Mouse (Mus musculus) midbrain, embryonic 15.5 days (tissue): Measurements from ENCODE around the gene BC055324. TPM values are rescaled to one million over a fixed set of nuclear protein-coding genes. Genes with fewer than 3 reads are reported as not detected.

Experiments used
- ATAC-seq: fragments of 200-750 bp; cut with Nextera tagmentation; replicated peaks from 2 replicates; pipeline ENCODE4 v1.8.0; 2017; ENCODE audit warnings: moderate TSS enrichment
- H3K27ac ChIP-seq: fragments of 300-500 bp; sonication (generic); 2 replicates; pipeline ENCODE4 v1.5.1; 2015; ENCODE audit warnings: mild to moderate bottlenecking, inconsistent platforms
- H3K27me3 ChIP-seq: fragments of 300-500 bp; sonication (generic); replicated peaks from 2 replicates; pipeline ENCODE4 v1.6.1; 2015; ENCODE audit warnings: inconsistent platforms
- H3K36me3 ChIP-seq: fragments of 300-500 bp; sonication (generic); replicated peaks from 2 replicates; pipeline ENCODE4 v1.6.1; 2015; ENCODE audit warnings: inconsistent platforms
- H3K4me1 ChIP-seq: fragments of 300-500 bp; sonication (generic); 2 replicates; pipeline ENCODE4 v1.6.1; 2015; ENCODE audit warnings: inconsistent platforms
- H3K4me2 ChIP-seq: fragments of 300-500 bp; sonication (generic); 2 replicates; pipeline ENCODE4 v1.6.1; 2015; ENCODE audit warnings: inconsistent platforms, mild to moderate bottlenecking, moderate library complexity
- H3K4me3 ChIP-seq: fragments of 300-500 bp; sonication (generic); 2 replicates; pipeline ENCODE4 v1.5.1; 2015; ENCODE audit warnings: mild to moderate bottlenecking, inconsistent platforms
- H3K9ac ChIP-seq: fragments of 300-500 bp; sonication (generic); 2 replicates; pipeline ENCODE4 v1.6.1; 2015; ENCODE audit warnings: mild to moderate bottlenecking, inconsistent platforms
- H3K9me3 ChIP-seq: fragments of 300-500 bp; sonication (generic); 2 replicates; pipeline ENCODE4 v1.6.1; 2016; ENCODE audit warnings: inconsistent platforms
- WGBS: fragments of 180-500 bp; shearing (Covaris S2); methylation state at CpG from one replicate; pipeline ENCODE4 v1.1.7; 2015; ENCODE audit warnings: mixed read lengths; 5-methylcytosine and 5-hydroxymethylcytosine counted together
- polyA plus RNA-seq: library from polyadenylated mRNA; unstranded; fragments of >200 nt; fragmentation: Nextera tagmentation; extraction: Ambion mirVana; gene quantifications from 2 replicates; pipeline ENCODE4 v1.2.1, GENCODE M21; 2015

BC055324 gene
- polyA plus RNA-seq, 1 experiment from 2014 or later, result 4.5 TPM

GRCm38 (mm10) chr1:164001831-164002452 lies 7.3 kb upstream of the BC055324 start:
- WGBS, result 52% methylated on average over 6 of the region's 6 CpGs
- no peaks in the 10 kb centered on the region for H3K36me3 ChIP-seq
- no peak for ATAC-seq
- H3K27me3 ChIP-seq, result no peaks in the 10 kb centered on the region
- no peak overlapping the region for H3K4me3 ChIP-seq
- no peaks in the 10 kb centered on the region for H3K9me3 ChIP-seq
- H3K4me1 ChIP-seq, result no peaks in the 10 kb centered on the region
- H3K9ac ChIP-seq, result no peak overlapping the region
- H3K4me2 ChIP-seq, result no peak overlapping the region
- H3K27ac ChIP-seq, result no peak overlapping the region

- 75% methylated on average over 2 of the region's 2 CpGs for WGBS
- H3K27ac ChIP-seq, result peak overlapping the region; percentile 86; the same call in 1 of the 2 replicates
- peak overlapping the region; percentile 70 for H3K4me2 ChIP-seq
- H3K9me3 ChIP-seq, result no peaks in the 10 kb centered on the region
- H3K36me3 ChIP-seq, result no peaks in the 10 kb centered on the region
- no peaks in the 10 kb centered on the region for H3K27me3 ChIP-seq
- peak overlapping the region; percentile 71; the same call in 1 of the 2 replicates for H3K9ac ChIP-seq
- H3K4me1 ChIP-seq, result peaks cover 14% of the 10 kb centered on the region
- peak overlapping the region; percentile 66 for H3K4me3 ChIP-seq
- no peak for ATAC-seq
Observed at GRCm38 (mm10) chr1:163995609-163995913, 965 bp upstream of the BC055324 start.

GRCm38 (mm10) chr1:163994173-163994720 lies 349 bp downstream of the BC055324 start:
- H3K4me1 ChIP-seq, result peaks cover 14% of the 10 kb centered on the region
- no peak overlapping the region for H3K27ac ChIP-seq
- WGBS, result 2% methylated on average over 38 of the region's 38 CpGs
- peak overlapping the region; percentile 49 for H3K9ac ChIP-seq
- no peaks in the 10 kb centered on the region for H3K27me3 ChIP-seq
- peak overlapping the region; percentile 70 for H3K4me2 ChIP-seq
- H3K9me3 ChIP-seq, result no peaks in the 10 kb centered on the region
- H3K36me3 ChIP-seq, result no peaks in the 10 kb centered on the region
- peak; percentile 82 for ATAC-seq
- H3K4me3 ChIP-seq, result peak overlapping the region; percentile 66

GRCm38 (mm10) chr1:163992371-163992770 lies 2.2 kb downstream of the BC055324 start:
- ATAC-seq, result no peak

GRCm38 (mm10) chr1:163976515-163976914 lies 18.1 kb downstream of the BC055324 start:
- Histone ChIP-seq H3K36me3 (no peaks in the 10 kb centered on the region; the same call in 1 of the 2 replicates), H3K4me1 (no peaks in the 10 kb centered on the region), H3K4me3 (no peak overlapping the region), H3K27me3 (no peaks in the 10 kb centered on the region), H3K9me3 (no peaks in the 10 kb centered on the region), H3K27ac (no peak overlapping the region), H3K9ac (no peak overlapping the region), H3K4me2 (no peak overlapping the region)
- ATAC-seq, result no peak
- 88% methylated on average over 1 of the region's 1 CpGs for WGBS

More at GRCm38 (mm10) chr1:163992371-163992770, 2.2 kb downstream of the BC055324 start:
- Histone ChIP-seq H3K9ac (no peak overlapping the region), H3K27ac (no peak overlapping the region), H3K9me3 (no peaks in the 10 kb centered on the region), H3K27me3 (no peaks in the 10 kb centered on the region), H3K4me1 (peaks cover 14% of the 10 kb centered on the region), H3K4me2 (no peak overlapping the region), H3K36me3 (no peaks in the 10 kb centered on the region), H3K4me3 (no peak overlapping the region)
- WGBS, result 93% methylated on average over 4 of the region's 4 CpGs

- Histone ChIP-seq H3K27me3 (no peaks in the 10 kb centered on the region), H3K4me2 (no peak overlapping the region), H3K9me3 (no peaks in the 10 kb centered on the region), H3K4me1 (no peaks in the 10 kb centered on the region), H3K36me3 (no peaks in the 10 kb centered on the region), H3K4me3 (no peak overlapping the region), H3K27ac (no peak overlapping the region), H3K9ac (no peak overlapping the region)
- ATAC-seq, result no peak
- WGBS, result 97% methylated on average over 2 of the region's 2 CpGs
Observed at GRCm38 (mm10) chr1:163975088-163975487, 19.5 kb downstream of the BC055324 start.

- H3K4me2 ChIP-seq, result no peak overlapping the region
- H3K9me3 ChIP-seq, result no peaks in the 10 kb centered on the region
- no peak overlapping the region for H3K9ac ChIP-seq
- no peaks in the 10 kb centered on the region for H3K36me3 ChIP-seq
- no peak overlapping the region for H3K27ac ChIP-seq
- no peak for ATAC-seq
- H3K4me1 ChIP-seq, result no peaks in the 10 kb centered on the region
- no peaks in the 10 kb centered on the region for H3K27me3 ChIP-seq
- H3K4me3 ChIP-seq, result no peak overlapping the region
- 87% methylated on average over 1 of the region's 1 CpGs for WGBS
Observed at GRCm38 (mm10) chr1:163974471-163974870, 20.1 kb downstream of the BC055324 start.

GRCm38 (mm10) chr1:163964008-163964689 lies 30.4 kb downstream of the BC055324 start:
- H3K9ac ChIP-seq, result no peak overlapping the region
- no peaks in the 10 kb centered on the region for H3K27me3 ChIP-seq
- no peaks in the 10 kb centered on the region for H3K9me3 ChIP-seq
- H3K4me3 ChIP-seq, result no peak overlapping the region
- no peak overlapping the region for H3K27ac ChIP-seq
- 0 out of 2 replicates have a peak, but pooled peaks cover 6% of the 10 kb centered on the region for H3K36me3 ChIP-seq
- no peaks in the 10 kb centered on the region for H3K4me1 ChIP-seq
- 92% methylated on average over 10 of the region's 10 CpGs for WGBS
- H3K4me2 ChIP-seq, result no peak overlapping the region
- no peak for ATAC-seq

- ATAC-seq, result no peak
- no peak overlapping the region for H3K9ac ChIP-seq
- H3K4me1 ChIP-seq, result no peaks in the 10 kb centered on the region
- H3K27me3 ChIP-seq, result no peaks in the 10 kb centered on the region
- no peak overlapping the region for H3K4me3 ChIP-seq
- H3K36me3 ChIP-seq, result peaks cover 26% of the 10 kb centered on the region
- H3K27ac ChIP-seq, result no peak overlapping the region
- no peaks in the 10 kb centered on the region for H3K9me3 ChIP-seq
- WGBS, result 86% methylated on average over 3 of the region's 3 CpGs
- H3K4me2 ChIP-seq, result no peak overlapping the region
Observed at GRCm38 (mm10) chr1:163958036-163958435, 36.6 kb downstream of the BC055324 start.

- H3K4me2 ChIP-seq, result no peak overlapping the region
- no peaks in the 10 kb centered on the region for H3K9me3 ChIP-seq
- 91% methylated on average over 2 of the region's 2 CpGs for WGBS
- H3K4me1 ChIP-seq, result no peaks in the 10 kb centered on the region
- ATAC-seq, result no peak
- peaks cover 60% of the 10 kb centered on the region for H3K36me3 ChIP-seq
- no peaks in the 10 kb centered on the region for H3K27me3 ChIP-seq
- no peak overlapping the region for H3K27ac ChIP-seq
- no peak overlapping the region for H3K4me3 ChIP-seq
- no peak overlapping the region for H3K9ac ChIP-seq
Observed at GRCm38 (mm10) chr1:163953396-163953795, 41.2 kb downstream of the BC055324 start.

- 77% methylated on average over 6 of the region's 6 CpGs for WGBS
- Histone ChIP-seq H3K4me1 (no peaks in the 10 kb centered on the region), H3K27ac (no peak overlapping the region), H3K27me3 (no peaks in the 10 kb centered on the region), H3K4me2 (no peak overlapping the region), H3K9me3 (no peaks in the 10 kb centered on the region), H3K36me3 (peaks cover 61% of the 10 kb centered on the region), H3K9ac (no peak overlapping the region), H3K4me3 (no peak overlapping the region)
- ATAC-seq, result no peak
Observed at GRCm38 (mm10) chr1:163942056-163942455, 52.5 kb downstream of the BC055324 start.

GRCm38 (mm10) chr1:163934591-163934990 lies 60.0 kb downstream of the BC055324 start:
- 98% methylated on average over 2 of the region's 2 CpGs for WGBS
- no peak for ATAC-seq

More at GRCm38 (mm10) chr1:163934591-163934990, 60.0 kb downstream of the BC055324 start:
- H3K9ac ChIP-seq, result no peak overlapping the region
- no peak overlapping the region for H3K27ac ChIP-seq
- H3K4me2 ChIP-seq, result no peak overlapping the region
- no peaks in the 10 kb centered on the region for H3K9me3 ChIP-seq
- peaks cover 39% of the 10 kb centered on the region for H3K36me3 ChIP-seq
- no peaks in the 10 kb centered on the region for H3K27me3 ChIP-seq
- no peak overlapping the region for H3K4me3 ChIP-seq
- peaks cover 16% of the 10 kb centered on the region for H3K4me1 ChIP-seq
